ENCODE assay signal across 15 mouse cellular contexts in genomic region chr1:168064065-168064664, GRCm38 (mm10).
"Had no signal": no experiment of that assay in that cellular context is flagged by ENCODE, and none has a peak within 500 bp of the region (broad histone marks: within the 10 kb centered on the region; RNA-seq: fewer than 3 reads in every experiment).

No protein-coding gene starts in this region.

- H3K27me3 ChIP-seq: limb, embryonic 12.5 days; liver, embryonic 13.5 days; lung, embryonic 15.5 days; megakaryocyte, embryonic 14.5 days; neural tube, embryonic 13.5 days had no signal

- H3K36me3 ChIP-seq: limb, embryonic 12.5 days; liver, embryonic 13.5 days; lung, embryonic 15.5 days; neural tube, embryonic 13.5 days had no signal

- H3K4me3 ChIP-seq: limb, embryonic 12.5 days; liver, embryonic 13.5 days; lung, embryonic 15.5 days; megakaryocyte, embryonic 14.5 days; neural tube, embryonic 13.5 days had no signal

- ATAC-seq: liver, postnatal 0 days had no signal

- H3K9me3 ChIP-seq: limb, embryonic 12.5 days; liver, embryonic 13.5 days; lung, embryonic 15.5 days; neural tube, embryonic 13.5 days had no signal

- DNase-seq: kidney, adult 8-10 months; kidney, postnatal 25 days; liver; liver, embryonic 13.5 days; liver, postnatal 0 days; lung, postnatal 14 days; midbrain, embryonic 14.5 days; retina, postnatal 1 day; right cerebral cortex, postnatal 25 days; thymus, postnatal 36 days had no signal

- H3K27ac ChIP-seq: limb, embryonic 12.5 days; liver, embryonic 13.5 days; lung, embryonic 15.5 days; macrophage; neural tube, embryonic 13.5 days had no signal

- H3K9ac ChIP-seq: limb, embryonic 12.5 days; liver, embryonic 13.5 days; liver, postnatal 0 days; lung, embryonic 15.5 days; neural tube, embryonic 13.5 days had no signal

- H3K4me1 ChIP-seq: limb, embryonic 12.5 days; liver, embryonic 13.5 days; megakaryocyte, embryonic 14.5 days had no signal

- H3K4me2 ChIP-seq: limb, embryonic 12.5 days; liver, embryonic 13.5 days; lung, embryonic 15.5 days; neural tube, embryonic 13.5 days had no signal
